Mouse (Mus musculus): ENCODE measurements around the gene Nlrc5. TPM values are rescaled to one million over a fixed set of nuclear protein-coding genes. Genes with fewer than 3 reads are reported as not detected.

Gene Nlrc5
- polyA plus RNA-seq, 1 experiment, result 0.16 TPM

GRCm38 (mm10) chr8:94537456-94537855, 103.3 kb downstream of the Nlrc5 start:
- no peak overlapping the region for H3K4me3 ChIP-seq (ENCODE audit: insufficient read depth, poor library complexity, severe bottlenecking)
- no peaks in the 10 kb centered on the region for H3K27me3 ChIP-seq (ENCODE audit: control insufficient read depth, insufficient read depth, insufficient read length)
- no peak overlapping the region for H3ac ChIP-seq (ENCODE audit: control insufficient read depth, insufficient read length, low read depth)
- TF ChIP-seq MYOD1 (IDR thresholded peaks at IDR 0.05; ENCODE audit: control insufficient read depth, insufficient read length, low read depth) (no peak), MAX (IDR thresholded peaks at IDR 0.05) (no peak), USF1 (IDR thresholded peaks at IDR 0.05; ENCODE audit: low read depth) (no peak), MYOG (IDR thresholded peaks at IDR 0.05; ENCODE audit: control insufficient read depth, extremely low read depth, insufficient read length) (no peak), CTCF (IDR thresholded peaks at IDR 0.05; ENCODE audit: control insufficient read depth, insufficient read depth, insufficient read length) (no peak), FOSL1 (IDR thresholded peaks at IDR 0.05; ENCODE audit: insufficient read depth, low read length, poor library complexity, severe bottlenecking) (no peak), CEBPB (IDR thresholded peaks at IDR 0.05; ENCODE audit: low read depth) (no peak)
- peaks cover 51% of the 10 kb centered on the region for H3K79me2 ChIP-seq (ENCODE audit: control insufficient read depth, insufficient read depth)
- H3K36me3 ChIP-seq (ENCODE audit: control insufficient read depth, insufficient read depth), result no peaks in the 10 kb centered on the region
- H3K79me3 ChIP-seq (ENCODE audit: low read depth), result peaks cover 10% of the 10 kb centered on the region

GRCm38 (mm10) chr8:94540025-94540424, 105.9 kb downstream of the Nlrc5 start:
- H3K4me3 ChIP-seq (ENCODE audit: insufficient read depth, poor library complexity, severe bottlenecking), result no peak overlapping the region
- peaks cover 49% of the 10 kb centered on the region for H3K79me2 ChIP-seq (ENCODE audit: control insufficient read depth, insufficient read depth)
- H3ac ChIP-seq (ENCODE audit: control insufficient read depth, insufficient read length, low read depth), result no peak overlapping the region
- peak; percentile 35 for TF ChIP-seq USF1 (IDR thresholded peaks at IDR 0.05; ENCODE audit: low read depth)
- no peak for TF ChIP-seq FOSL1 (IDR thresholded peaks at IDR 0.05; ENCODE audit: insufficient read depth, low read length, poor library complexity, severe bottlenecking)
- H3K36me3 ChIP-seq (ENCODE audit: control insufficient read depth, insufficient read depth), result no peaks in the 10 kb centered on the region
- no peaks in the 10 kb centered on the region for H3K27me3 ChIP-seq (ENCODE audit: control insufficient read depth, insufficient read depth, insufficient read length)
- H3K79me3 ChIP-seq (ENCODE audit: low read depth), result peaks cover 4% of the 10 kb centered on the region

- peaks cover 37% of the 10 kb centered on the region for H3K79me2 ChIP-seq (ENCODE audit: control insufficient read depth, insufficient read depth)
- H3K27me3 ChIP-seq (ENCODE audit: control insufficient read depth, insufficient read depth, insufficient read length), result no peaks in the 10 kb centered on the region
- peaks cover 4% of the 10 kb centered on the region for H3K79me3 ChIP-seq (ENCODE audit: low read depth)
- H3ac ChIP-seq (ENCODE audit: control insufficient read depth, insufficient read length, low read depth), result no peak overlapping the region
- no peaks in the 10 kb centered on the region for H3K36me3 ChIP-seq (ENCODE audit: control insufficient read depth, insufficient read depth)
- TF ChIP-seq MYOG (IDR thresholded peaks at IDR 0.05; ENCODE audit: control insufficient read depth, extremely low read depth, insufficient read length) (no peak), MYOD1 (IDR thresholded peaks at IDR 0.05; ENCODE audit: control insufficient read depth, insufficient read length, low read depth) (peak; percentile 35)
- no peak overlapping the region for H3K4me3 ChIP-seq (ENCODE audit: insufficient read depth, poor library complexity, severe bottlenecking)
Measured at GRCm38 (mm10) chr8:94540889-94541795, 107.0 kb downstream of the Nlrc5 start.

GRCm38 (mm10) chr8:94543981-94544380, 109.8 kb downstream of the Nlrc5 start:
- no peaks in the 10 kb centered on the region for H3K27me3 ChIP-seq (ENCODE audit: control insufficient read depth, insufficient read depth, insufficient read length)
- peaks cover 2% of the 10 kb centered on the region for H3K79me3 ChIP-seq (ENCODE audit: low read depth)
- H3K4me3 ChIP-seq (ENCODE audit: insufficient read depth, poor library complexity, severe bottlenecking), result no peak overlapping the region
- no peak overlapping the region for H3ac ChIP-seq (ENCODE audit: control insufficient read depth, insufficient read length, low read depth)
- peaks cover 4% of the 10 kb centered on the region for H3K36me3 ChIP-seq (ENCODE audit: control insufficient read depth, insufficient read depth)
- H3K79me2 ChIP-seq (ENCODE audit: control insufficient read depth, insufficient read depth), result peaks cover 30% of the 10 kb centered on the region
- TF ChIP-seq CTCF (IDR thresholded peaks at IDR 0.05; ENCODE audit: control insufficient read depth, insufficient read depth, insufficient read length) (no peak), MYOD1 (IDR thresholded peaks at IDR 0.05; ENCODE audit: control insufficient read depth, insufficient read length, low read depth) (no peak)

- no peak overlapping the region for H3ac ChIP-seq (ENCODE audit: control insufficient read depth, insufficient read length, low read depth)
- no peaks in the 10 kb centered on the region for H3K79me3 ChIP-seq (ENCODE audit: low read depth)
- peaks cover under 1% of the 10 kb centered on the region for H3K79me2 ChIP-seq (ENCODE audit: control insufficient read depth, insufficient read depth)
- no peaks in the 10 kb centered on the region for H3K27me3 ChIP-seq (ENCODE audit: control insufficient read depth, insufficient read depth, insufficient read length)
- peaks cover 9% of the 10 kb centered on the region for H3K36me3 ChIP-seq (ENCODE audit: control insufficient read depth, insufficient read depth)
- no peak overlapping the region for H3K4me3 ChIP-seq (ENCODE audit: insufficient read depth, poor library complexity, severe bottlenecking)
- TF ChIP-seq MYOD1 (IDR thresholded peaks at IDR 0.05; ENCODE audit: control insufficient read depth, insufficient read length, low read depth) (no peak), USF1 (IDR thresholded peaks at IDR 0.05; ENCODE audit: low read depth) (no peak), CTCF (IDR thresholded peaks at IDR 0.05; ENCODE audit: control insufficient read depth, insufficient read depth, insufficient read length) (no peak), CEBPB (IDR thresholded peaks at IDR 0.05; ENCODE audit: low read depth) (no peak), MYOG (IDR thresholded peaks at IDR 0.05; ENCODE audit: control insufficient read depth, extremely low read depth, insufficient read length) (no peak), MAX (IDR thresholded peaks at IDR 0.05) (no peak), FOSL1 (IDR thresholded peaks at IDR 0.05; ENCODE audit: insufficient read depth, low read length, poor library complexity, severe bottlenecking) (no peak)
Measured at GRCm38 (mm10) chr8:94549041-94549440, 114.9 kb downstream of the Nlrc5 start.

- Histone ChIP-seq H3K4me3 (ENCODE audit: insufficient read depth, poor library complexity, severe bottlenecking) (no peak overlapping the region), H3K27me3 (ENCODE audit: control insufficient read depth, insufficient read depth, insufficient read length) (no peaks in the 10 kb centered on the region), H3K79me2 (ENCODE audit: control insufficient read depth, insufficient read depth) (no peaks in the 10 kb centered on the region), H3K36me3 (ENCODE audit: control insufficient read depth, insufficient read depth) (peaks cover 9% of the 10 kb centered on the region), H3ac (ENCODE audit: control insufficient read depth, insufficient read length, low read depth) (no peak overlapping the region), H3K79me3 (ENCODE audit: low read depth) (no peaks in the 10 kb centered on the region)
- TF ChIP-seq CEBPB (IDR thresholded peaks at IDR 0.05; ENCODE audit: low read depth), result no peak
- no peak for TF ChIP-seq MYOG (IDR thresholded peaks at IDR 0.05; ENCODE audit: control insufficient read depth, extremely low read depth, insufficient read length)
- no peak for TF ChIP-seq USF1 (IDR thresholded peaks at IDR 0.05; ENCODE audit: low read depth)
- no peak for TF ChIP-seq MYOD1 (IDR thresholded peaks at IDR 0.05; ENCODE audit: control insufficient read depth, insufficient read length, low read depth)
- TF ChIP-seq MAX (IDR thresholded peaks at IDR 0.05), result no peak
- TF ChIP-seq FOSL1 (IDR thresholded peaks at IDR 0.05; ENCODE audit: insufficient read depth, low read length, poor library complexity, severe bottlenecking), result no peak
Measured at GRCm38 (mm10) chr8:94549482-94549881, 115.3 kb downstream of the Nlrc5 start.
